Mouse (Mus musculus) limb, embryonic 13.5 days (tissue): Measurements from ENCODE around the gene Dnm2. TPM values are rescaled to one million over a fixed set of nuclear protein-coding genes. Genes with fewer than 3 reads are reported as not detected.

Experiments
- ATAC-seq: fragments of 200-750 bp; cut with Nextera tagmentation; 2 replicates; pipeline ENCODE4 v1.8.0; 2017; ENCODE audit warnings: low read depth, moderate number of reproducible peaks, moderate TSS enrichment; ENCODE audit not compliant: low FRiP score
- H3K27ac ChIP-seq: fragments of 300-500 bp; sonication (generic); 2 replicates; pipeline ENCODE4 v1.5.1; 2015; ENCODE audit warnings: inconsistent platforms, mild to moderate bottlenecking, moderate library complexity
- H3K27me3 ChIP-seq: fragments of 300-500 bp; sonication (generic); 2 replicates; pipeline ENCODE4 v1.6.1; 2015; ENCODE audit warnings: mild to moderate bottlenecking, inconsistent platforms
- H3K36me3 ChIP-seq: fragments of 300-500 bp; sonication (generic); 2 replicates; pipeline ENCODE4 v1.6.1; 2015; ENCODE audit warnings: inconsistent platforms, mild to moderate bottlenecking, moderate library complexity
- H3K4me1 ChIP-seq: fragments of 300-500 bp; sonication (generic); 2 replicates; pipeline ENCODE4 v1.6.1; 2015; ENCODE audit warnings: inconsistent platforms
- H3K4me2 ChIP-seq: fragments of 300-500 bp; sonication (generic); replicated peaks from 2 replicates; pipeline ENCODE4 v1.6.1; 2015; ENCODE audit warnings: inconsistent platforms, mild to moderate bottlenecking, moderate library complexity
- H3K4me3 ChIP-seq: fragments of 300-500 bp; sonication (generic); 2 replicates; pipeline ENCODE4 v1.5.1; 2015; ENCODE audit warnings: moderate library complexity, mild to moderate bottlenecking, inconsistent platforms
- H3K9ac ChIP-seq: fragments of 300-500 bp; sonication (generic); 2 replicates; pipeline ENCODE4 v1.6.1; 2015; ENCODE audit warnings: mild to moderate bottlenecking, inconsistent platforms
- H3K9me3 ChIP-seq: fragments of 300-500 bp; sonication (generic); 2 replicates; pipeline ENCODE4 v1.6.1; 2016; ENCODE audit warnings: inconsistent platforms
- WGBS: fragments of 180-500 bp; shearing (Covaris S2); methylation state at CpG from one replicate; pipeline ENCODE4 v1.1.7; 2015; 5-methylcytosine and 5-hydroxymethylcytosine counted together
- polyA plus RNA-seq: library from polyadenylated mRNA; unstranded; fragments of >200 nt; fragmentation: Nextera tagmentation; extraction: Ambion mirVana; gene quantifications from 2 replicates; pipeline ENCODE4 v1.2.1, GENCODE M21; 2015

Dnm2 gene
- polyA plus RNA-seq, 1 experiment from 2014 or later: 77.0 TPM

DNA sequence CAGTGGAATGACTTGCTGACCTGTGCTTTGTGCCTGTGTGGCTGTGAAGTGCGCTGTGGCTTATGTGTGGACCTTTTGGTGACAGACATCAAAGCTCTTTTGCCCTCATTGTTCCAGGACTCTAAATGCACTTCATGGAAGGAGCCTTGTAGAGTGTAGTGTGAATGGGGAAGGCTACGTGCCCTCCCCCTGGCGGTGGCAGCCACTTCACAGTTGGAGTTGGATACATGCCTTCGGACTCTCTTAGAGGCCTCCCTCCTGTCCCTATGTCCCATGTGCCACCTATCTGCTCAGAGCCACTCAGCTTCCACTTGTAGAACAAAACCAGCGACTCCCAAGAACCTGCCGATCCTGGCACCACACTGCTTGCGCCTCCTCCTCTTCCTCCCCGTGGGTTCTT, 9.1 kb downstream of the Dnm2 start:
- Histone ChIP-seq H3K36me3 (no peaks in the 10 kb centered on the region), H3K4me2 (no peak overlapping the region), H3K4me3 (no peak overlapping the region), H3K27ac (no peak overlapping the region), H3K9me3 (no peaks in the 10 kb centered on the region), H3K4me1 (peaks cover 21% of the 10 kb centered on the region), H3K27me3 (no peaks in the 10 kb centered on the region), H3K9ac (no peak overlapping the region)
- 89% methylated on average over 8 of the region's 8 CpGs for WGBS
- no peak for ATAC-seq

DNA sequence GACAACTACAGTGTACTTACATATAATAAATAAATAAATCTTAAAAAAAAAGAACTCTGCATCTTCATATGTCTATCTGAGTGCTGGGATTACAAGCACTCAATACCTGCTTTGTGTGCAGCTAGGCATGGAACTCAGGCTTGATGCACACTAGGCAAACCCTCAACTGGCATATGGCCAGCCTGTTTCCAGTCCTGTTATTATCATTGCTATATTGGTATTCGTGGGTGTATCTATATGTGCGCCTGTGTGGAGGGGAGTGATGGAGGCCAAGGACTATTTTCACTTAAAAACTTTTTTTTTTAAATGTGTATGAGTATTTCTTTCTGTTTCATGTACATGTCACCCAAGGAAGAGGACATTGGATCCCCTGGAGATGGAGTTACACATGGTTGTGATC, 9.7 kb downstream of the Dnm2 start:
- Histone ChIP-seq H3K4me3 (no peak overlapping the region), H3K4me2 (no peak overlapping the region), H3K9ac (no peak overlapping the region), H3K4me1 (peaks cover 18% of the 10 kb centered on the region), H3K9me3 (no peaks in the 10 kb centered on the region), H3K27me3 (no peaks in the 10 kb centered on the region), H3K27ac (no peak overlapping the region), H3K36me3 (no peaks in the 10 kb centered on the region)
- no peak for ATAC-seq
- WGBS: 94% methylated on average over 2 of the region's 2 CpGs

DNA sequence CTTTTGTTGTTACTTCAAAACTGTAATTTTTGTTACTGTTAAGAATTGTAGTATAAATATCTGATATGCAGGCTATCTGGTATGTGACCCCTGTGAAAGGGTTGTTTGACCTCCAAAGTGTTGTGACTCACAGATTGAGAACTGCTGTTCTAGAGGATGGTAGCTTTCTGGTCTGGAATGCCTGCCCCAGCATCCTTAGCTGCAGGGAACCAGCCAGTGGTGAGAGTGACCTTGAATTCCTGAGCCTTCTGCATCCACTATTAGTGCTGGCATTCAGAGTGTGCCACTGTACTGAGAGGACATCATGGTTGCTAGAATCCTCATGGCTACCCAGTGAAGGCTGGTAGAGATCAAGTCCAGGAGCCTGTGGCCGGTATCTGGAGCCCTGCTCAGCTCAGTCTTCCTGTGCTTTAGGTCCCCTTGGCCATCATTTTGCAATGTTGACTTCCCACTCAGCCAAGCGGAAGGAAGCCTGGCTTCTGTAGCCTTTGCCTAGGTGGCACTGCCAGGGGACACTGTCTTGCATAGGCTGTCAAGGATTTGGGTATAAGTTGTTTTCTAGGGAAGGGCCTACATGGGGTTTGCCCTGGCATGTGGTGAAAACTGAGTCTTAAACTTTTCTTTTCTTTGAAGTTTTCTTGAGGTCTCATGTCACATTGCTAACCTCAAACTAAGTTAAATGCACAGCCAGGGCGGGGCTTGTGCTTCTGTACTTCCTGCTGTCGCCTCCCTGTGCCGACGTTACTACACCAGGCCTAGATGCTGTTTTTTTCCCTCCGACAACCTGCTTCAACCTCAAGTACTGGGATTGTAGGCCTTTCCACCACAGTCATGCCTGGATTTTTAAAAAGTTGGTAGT, 11.3 kb downstream of the Dnm2 start:
- ATAC-seq: no peak
- Histone ChIP-seq H3K9ac (no peak overlapping the region), H3K36me3 (no peaks in the 10 kb centered on the region), H3K27ac (no peak overlapping the region), H3K4me1 (peaks cover 11% of the 10 kb centered on the region), H3K4me3 (no peak overlapping the region), H3K27me3 (no peaks in the 10 kb centered on the region), H3K9me3 (no peaks in the 10 kb centered on the region), H3K4me2 (no peak overlapping the region)
- 82% methylated on average over 7 of the region's 7 CpGs for WGBS

DNA sequence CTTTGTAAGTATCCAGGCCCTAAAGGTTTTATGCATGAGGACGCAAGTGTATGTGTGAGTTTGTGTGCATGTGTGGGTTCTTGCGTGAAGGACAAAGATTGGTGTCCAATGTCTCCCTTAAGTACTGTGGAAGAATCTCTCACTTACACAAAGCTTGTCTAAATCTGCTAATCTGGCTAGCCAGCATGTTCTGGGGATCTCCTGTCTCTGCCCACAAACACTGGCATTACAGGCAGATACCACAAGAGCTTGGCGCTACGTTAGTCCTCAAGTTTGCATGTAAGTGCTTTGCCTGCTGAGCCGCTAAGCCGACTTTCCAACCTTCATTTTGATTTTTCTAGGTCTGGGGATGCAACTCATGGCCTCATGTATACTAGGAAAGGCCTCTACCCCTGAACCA, 12.9 kb downstream of the Dnm2 start:
- no peak for ATAC-seq
- H3K4me2 ChIP-seq: no peak overlapping the region
- no peaks in the 10 kb centered on the region for H3K9me3 ChIP-seq
- no peak overlapping the region for H3K4me3 ChIP-seq
- no peak overlapping the region for H3K9ac ChIP-seq
- H3K4me1 ChIP-seq: peaks cover 11% of the 10 kb centered on the region
- peak overlapping the region; percentile 67 for H3K27ac ChIP-seq
- 92% methylated on average over 6 of the region's 6 CpGs for WGBS
- no peaks in the 10 kb centered on the region for H3K27me3 ChIP-seq
- H3K36me3 ChIP-seq: no peaks in the 10 kb centered on the region

DNA sequence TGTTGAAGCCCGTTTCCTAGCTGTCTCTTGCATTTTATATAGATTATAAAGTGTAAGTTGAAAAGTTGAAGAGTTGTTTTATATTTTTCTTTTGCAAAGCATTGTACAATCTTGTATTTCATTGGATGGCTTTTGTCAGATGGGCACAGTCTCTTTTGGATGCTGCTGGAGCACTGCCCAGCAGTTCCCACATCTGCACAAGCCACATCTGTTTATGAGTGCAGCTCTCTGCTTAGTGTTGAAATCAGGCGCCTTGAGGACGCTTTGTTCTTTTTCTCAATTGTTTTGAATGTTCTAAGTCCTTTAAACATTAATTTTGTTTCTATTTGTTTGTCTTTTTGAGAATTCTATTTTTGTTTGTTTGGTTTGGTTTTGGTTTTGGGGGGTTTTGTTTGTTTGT, 13.5 kb downstream of the Dnm2 start:
- H3K9me3 ChIP-seq: no peaks in the 10 kb centered on the region
- H3K36me3 ChIP-seq: no peaks in the 10 kb centered on the region
- no peak overlapping the region for H3K4me2 ChIP-seq
- no peak overlapping the region for H3K4me3 ChIP-seq
- no peak overlapping the region for H3K9ac ChIP-seq
- H3K27ac ChIP-seq: no peak overlapping the region; the same call in 1 of the 2 replicates
- WGBS: 36% methylated on average over 3 of the region's 3 CpGs
- no peaks in the 10 kb centered on the region for H3K27me3 ChIP-seq
- ATAC-seq: no peak; the same call in 1 of the 2 replicates
- peaks cover 11% of the 10 kb centered on the region for H3K4me1 ChIP-seq

DNA sequence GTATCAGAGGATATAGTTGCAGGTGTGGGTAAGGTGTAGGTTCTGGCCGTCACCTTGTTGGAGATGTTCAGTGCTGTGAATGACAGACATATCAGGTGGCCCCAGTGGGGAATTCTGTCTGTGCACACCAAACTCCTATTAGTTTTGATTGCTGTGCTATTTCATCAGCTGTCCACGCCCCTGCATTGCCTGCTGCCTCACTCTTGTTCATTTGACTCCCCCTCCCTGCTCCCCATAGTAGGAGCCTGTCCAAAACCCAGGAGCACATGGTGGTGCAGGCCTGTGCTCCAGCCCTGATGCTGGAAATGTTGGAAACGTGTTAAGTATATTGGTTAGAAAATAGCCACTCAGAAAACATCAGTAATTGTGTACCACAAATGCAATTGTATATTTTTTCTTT, 14.7 kb downstream of the Dnm2 start:
- H3K9me3 ChIP-seq: no peaks in the 10 kb centered on the region
- no peak overlapping the region for H3K9ac ChIP-seq
- WGBS: 74% methylated on average over 3 of the region's 3 CpGs
- H3K4me2 ChIP-seq: no peak overlapping the region
- H3K27ac ChIP-seq: no peak overlapping the region
- peaks cover under 1% of the 10 kb centered on the region; the same call in 1 of the 2 replicates for H3K36me3 ChIP-seq
- H3K4me1 ChIP-seq: peaks cover 11% of the 10 kb centered on the region
- no peak overlapping the region for H3K4me3 ChIP-seq
- ATAC-seq: no peak
- H3K27me3 ChIP-seq: no peaks in the 10 kb centered on the region

DNA sequence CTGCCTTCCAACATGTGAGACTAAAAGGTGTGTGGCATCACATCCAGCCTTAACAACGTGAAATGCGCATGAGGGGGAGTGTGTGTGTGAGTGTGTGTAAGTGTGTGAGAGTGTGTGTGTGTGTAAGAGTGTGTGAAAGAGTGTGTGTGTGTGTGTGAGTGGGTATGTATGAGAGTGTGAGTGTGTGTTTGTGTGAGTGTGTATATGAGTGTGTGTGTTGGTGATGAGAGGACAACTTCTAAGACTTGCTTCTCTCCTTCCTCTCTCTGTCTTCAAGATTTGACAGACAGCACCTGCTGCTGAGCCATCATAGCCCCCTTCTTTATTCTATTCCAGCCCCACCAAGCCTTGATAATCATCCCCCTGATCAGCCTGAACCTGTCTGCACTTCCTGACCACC, 15.2 kb downstream of the Dnm2 start:
- H3K9me3 ChIP-seq: no peaks in the 10 kb centered on the region
- H3K4me2 ChIP-seq: no peak overlapping the region
- ATAC-seq: no peak
- no peak overlapping the region for H3K9ac ChIP-seq
- no peak overlapping the region for H3K27ac ChIP-seq
- no peak overlapping the region for H3K4me3 ChIP-seq
- H3K4me1 ChIP-seq: peaks cover 11% of the 10 kb centered on the region
- peaks cover 5% of the 10 kb centered on the region; the same call in 1 of the 2 replicates for H3K36me3 ChIP-seq
- H3K27me3 ChIP-seq: no peaks in the 10 kb centered on the region
- WGBS: 90% methylated on average over 2 of the region's 2 CpGs

DNA sequence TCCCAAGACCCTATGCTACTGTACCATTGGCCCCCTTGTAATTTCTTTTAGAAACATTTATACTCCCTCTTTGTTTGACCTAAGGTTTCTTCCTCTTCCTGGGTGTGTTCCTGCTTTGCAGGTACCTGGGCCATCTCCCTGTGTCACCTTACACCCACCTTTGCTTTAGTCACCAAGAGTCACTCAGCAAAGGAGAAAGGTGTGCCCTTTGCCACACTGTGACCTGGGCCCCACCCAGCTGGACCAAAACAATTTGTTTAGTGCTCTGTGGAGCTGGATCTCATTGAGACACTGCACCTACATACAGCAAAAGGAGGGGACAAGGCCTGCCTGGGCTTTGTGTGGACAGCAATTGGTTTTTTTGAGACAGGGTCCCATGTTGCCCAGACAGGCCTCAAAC, 15.7 kb downstream of the Dnm2 start:
- Histone ChIP-seq H3K4me1 (peaks cover 11% of the 10 kb centered on the region), H3K36me3 (peaks cover 10% of the 10 kb centered on the region), H3K27ac (no peak overlapping the region), H3K9me3 (no peaks in the 10 kb centered on the region), H3K27me3 (no peaks in the 10 kb centered on the region), H3K4me2 (no peak overlapping the region), H3K4me3 (no peak overlapping the region), H3K9ac (no peak overlapping the region)
- no peak for ATAC-seq

DNA sequence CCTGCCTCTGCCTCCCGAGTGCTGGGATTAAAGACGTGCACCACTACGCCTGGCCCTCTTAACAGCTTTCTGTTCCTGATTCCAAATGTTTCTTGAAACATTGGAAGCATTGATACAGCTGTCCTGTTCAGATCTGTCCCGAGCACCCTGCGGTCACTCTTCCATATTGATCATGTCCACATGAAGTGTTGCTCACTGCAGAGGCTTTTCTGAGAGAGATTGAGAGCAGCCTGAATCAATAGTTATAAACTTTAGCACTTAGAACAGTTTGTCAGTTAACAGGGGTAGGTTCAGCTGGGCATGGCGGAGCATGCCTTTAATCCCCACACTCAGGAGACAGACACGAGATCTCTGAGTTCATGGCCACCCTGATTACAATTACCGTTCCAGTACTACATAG, 19.1 kb downstream of the Dnm2 start:
- peaks cover 11% of the 10 kb centered on the region for H3K36me3 ChIP-seq
- no peak overlapping the region for H3K27ac ChIP-seq
- H3K9ac ChIP-seq: no peak overlapping the region
- H3K27me3 ChIP-seq: no peaks in the 10 kb centered on the region
- no peak overlapping the region for H3K4me2 ChIP-seq
- no peaks in the 10 kb centered on the region for H3K9me3 ChIP-seq
- 94% methylated on average over 8 of the region's 8 CpGs for WGBS
- no peaks in the 10 kb centered on the region for H3K4me1 ChIP-seq
- ATAC-seq: no peak
- no peak overlapping the region for H3K4me3 ChIP-seq

DNA sequence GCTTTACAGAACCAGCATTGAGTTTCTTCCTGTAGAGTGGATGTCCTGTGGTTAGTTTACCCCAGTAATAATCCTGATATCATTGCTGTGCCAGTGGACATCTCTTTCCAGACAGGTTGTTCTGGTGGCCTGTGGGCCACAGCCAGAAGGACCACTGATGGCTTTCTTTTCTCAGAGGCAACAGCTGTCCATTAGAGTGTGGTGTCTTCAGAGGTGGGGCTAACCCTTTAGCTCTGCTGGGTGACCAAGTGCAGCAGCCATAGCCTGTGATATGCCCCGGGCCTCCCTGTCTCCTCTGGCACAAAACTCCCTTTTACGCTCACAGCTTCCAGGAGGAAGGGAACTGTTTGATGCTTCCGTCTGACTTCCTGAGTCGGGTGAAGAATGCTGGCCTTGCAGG, 19.9 kb downstream of the Dnm2 start:
- Histone ChIP-seq H3K4me2 (no peak overlapping the region), H3K4me1 (no peaks in the 10 kb centered on the region), H3K27me3 (no peaks in the 10 kb centered on the region), H3K4me3 (no peak overlapping the region), H3K27ac (no peak overlapping the region), H3K9me3 (no peaks in the 10 kb centered on the region), H3K9ac (no peak overlapping the region), H3K36me3 (peaks cover 17% of the 10 kb centered on the region)
- ATAC-seq: no peak
- WGBS: 82% methylated on average over 4 of the region's 4 CpGs

DNA sequence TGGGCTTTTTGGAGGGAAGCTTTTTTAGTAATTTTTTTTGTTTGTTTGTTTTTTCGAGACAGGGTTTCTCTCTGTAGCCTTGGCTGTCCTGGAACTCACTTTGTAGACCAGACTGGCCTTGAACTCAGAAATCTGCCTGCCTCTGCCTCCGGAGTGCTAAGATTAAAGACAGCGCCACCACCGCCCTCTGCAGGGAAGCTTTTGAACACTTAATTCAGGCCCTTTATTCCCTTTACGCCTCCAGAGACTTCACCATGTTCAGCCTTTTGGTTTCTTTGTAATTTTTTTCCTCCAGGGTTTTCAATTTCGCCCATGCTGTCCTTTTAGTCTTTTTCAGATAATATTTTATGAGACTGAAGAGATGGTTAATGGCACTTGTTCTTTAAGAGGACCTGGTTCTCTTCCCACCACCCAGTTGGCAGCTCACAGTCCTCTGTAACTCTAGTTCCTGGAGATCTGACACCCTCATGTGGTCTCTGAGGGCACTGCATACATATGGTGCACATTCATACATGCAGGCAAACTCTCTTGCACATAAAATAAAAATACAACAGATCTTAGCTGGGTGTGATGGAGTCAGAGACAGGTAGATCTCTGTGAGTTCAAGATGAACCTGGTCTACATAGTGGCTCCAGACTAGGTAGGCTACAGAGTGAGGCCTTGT, 20.5 kb downstream of the Dnm2 start:
- WGBS: 98% methylated on average over 6 of the region's 6 CpGs
- H3K9me3 ChIP-seq: no peaks in the 10 kb centered on the region
- no peak for ATAC-seq

DNA sequence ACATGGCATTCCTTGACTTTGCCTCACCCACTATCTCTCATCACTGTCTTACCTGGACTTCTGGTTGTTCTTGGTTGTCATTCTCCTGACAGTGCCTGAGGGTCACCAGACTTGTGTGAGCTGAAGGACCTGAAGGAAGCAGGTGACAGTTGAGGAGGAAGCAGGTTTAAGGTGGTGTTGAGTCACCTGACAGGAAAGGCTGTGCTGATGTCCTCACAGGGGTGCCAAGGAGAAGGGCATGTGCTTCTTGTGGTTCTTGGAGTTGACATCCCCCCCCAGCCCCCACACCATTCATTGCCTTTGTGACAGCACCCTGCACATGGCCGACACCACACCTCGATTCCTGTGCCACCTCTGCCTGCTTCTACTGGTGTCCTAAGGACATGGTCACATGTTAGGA, 23.1 kb downstream of the Dnm2 start:
- WGBS: 90% methylated on average over 2 of the region's 2 CpGs
- ATAC-seq: no peak
- H3K9ac ChIP-seq: no peak overlapping the region
- no peak overlapping the region for H3K4me3 ChIP-seq
- no peaks in the 10 kb centered on the region for H3K9me3 ChIP-seq
- H3K36me3 ChIP-seq: peaks cover 21% of the 10 kb centered on the region
- H3K4me2 ChIP-seq: no peak overlapping the region
- no peak overlapping the region for H3K27ac ChIP-seq
- no peaks in the 10 kb centered on the region for H3K27me3 ChIP-seq
- H3K4me1 ChIP-seq: 0 out of 2 replicates have a peak, but pooled peaks cover 7% of the 10 kb centered on the region

More for the DNA sequence above, 20.5 kb downstream of the Dnm2 start:
- no peaks in the 10 kb centered on the region for H3K27me3 ChIP-seq
- H3K4me3 ChIP-seq: no peak overlapping the region
- no peak overlapping the region for H3K9ac ChIP-seq
- H3K4me2 ChIP-seq: no peak overlapping the region
- H3K36me3 ChIP-seq: peaks cover 21% of the 10 kb centered on the region
- H3K4me1 ChIP-seq: no peaks in the 10 kb centered on the region
- no peak overlapping the region for H3K27ac ChIP-seq
